Mouse (Mus musculus) kidney, embryonic 16.5 days (tissue): ENCODE data around the gene Mvb12a. TPM values are rescaled to one million over a fixed set of nuclear protein-coding genes. Genes with fewer than 3 reads are reported as not detected.
A peak's percentile ranks its signal among the peaks of the same experiment; 100 is the strongest.

Source experiments
- ATAC-seq: fragments of 200-750 bp; cut with Nextera tagmentation; 2 replicates; pipeline ENCODE4 v1.8.0; 2017; ENCODE audit warnings: moderate TSS enrichment; ENCODE audit not compliant: low FRiP score, low TSS enrichment
- H3K27ac ChIP-seq: fragments of 300-500 bp; sonication (generic); 2 replicates; pipeline ENCODE4 v1.5.1; 2014; ENCODE audit warnings: low read length
- H3K27me3 ChIP-seq: fragments of 300-500 bp; sonication (generic); 2 replicates; pipeline ENCODE4 v1.6.1; 2014; ENCODE audit warnings: low read length, control low read depth, mixed read lengths; ENCODE audit not compliant: insufficient read depth
- H3K36me3 ChIP-seq: fragments of 300-500 bp; sonication (generic); 2 replicates; pipeline ENCODE4 v1.6.1; 2014; ENCODE audit warnings: low read length, control low read depth, mixed read lengths; ENCODE audit not compliant: insufficient read depth
- H3K4me1 ChIP-seq: fragments of 300-500 bp; sonication (generic); 2 replicates; pipeline ENCODE4 v1.6.1; 2014; ENCODE audit warnings: low read length, control low read depth, mixed read lengths; ENCODE audit not compliant: insufficient read depth
- H3K4me2 ChIP-seq: fragments of 300-500 bp; sonication (generic); replicated peaks from 2 replicates; pipeline ENCODE4 v1.6.1; 2014; ENCODE audit warnings: low read depth, low read length
- H3K4me3 ChIP-seq: fragments of 300-500 bp; sonication (generic); 2 replicates; pipeline ENCODE4 v1.5.1; 2014; ENCODE audit warnings: mild to moderate bottlenecking, low read length
- H3K9ac ChIP-seq: fragments of 300-500 bp; sonication (generic); replicated peaks from 2 replicates; pipeline ENCODE4 v1.6.1; 2014; ENCODE audit warnings: low read length
- H3K9me3 ChIP-seq: fragments of 300-500 bp; sonication (generic); 2 replicates; pipeline ENCODE4 v1.6.1; 2016; ENCODE audit warnings: low read length, control low read depth
- WGBS: fragments of 180-500 bp; shearing (Covaris S2); extraction: QIAGEN DNeasy Blood & Tissue Kit; methylation state at CpG from one replicate; pipeline ENCODE4 v1.1.7; 2014; 5-methylcytosine and 5-hydroxymethylcytosine counted together
- polyA plus RNA-seq: library from polyadenylated mRNA; unstranded; fragments of >200 nt; fragmentation: Nextera tagmentation; extraction: Ambion mirVana; gene quantifications from 2 replicates; pipeline ENCODE4 v1.2.1, GENCODE M21; 2015

Mvb12a gene
- polyA plus RNA-seq, 1 experiment from 2014 or later, result 118 TPM

- ATAC-seq, result no peak
- Histone ChIP-seq H3K9me3 (no peaks in the 10 kb centered on the region), H3K4me3 (peak overlapping the region; percentile 86), H3K4me1 (peaks cover 11% of the 10 kb centered on the region), H3K27ac (no peak overlapping the region), H3K27me3 (no peaks in the 10 kb centered on the region), H3K4me2 (peak overlapping the region; percentile 89), H3K36me3 (peaks cover 28% of the 10 kb centered on the region), H3K9ac (peak overlapping the region; percentile 81)
- WGBS, result 79% methylated on average over 9 of the region's 9 CpGs
These were observed 1.0 kb downstream of the Mvb12a start for GRCm38 (mm10) chr8:71543755-71544154.

GRCm38 (mm10) chr8:71545053-71545452, 2.3 kb downstream of the Mvb12a start:
- Histone ChIP-seq H3K9ac (no peak overlapping the region), H3K4me2 (no peak overlapping the region), H3K9me3 (no peaks in the 10 kb centered on the region), H3K4me1 (peaks cover 11% of the 10 kb centered on the region), H3K36me3 (peaks cover 30% of the 10 kb centered on the region), H3K27ac (no peak overlapping the region), H3K4me3 (no peak overlapping the region), H3K27me3 (no peaks in the 10 kb centered on the region)
- no peak for ATAC-seq
- 92% methylated on average over 11 of the region's 11 CpGs for WGBS

GRCm38 (mm10) chr8:71547590-71547989, 4.9 kb downstream of the Mvb12a start:
- no peak overlapping the region for H3K27ac ChIP-seq
- H3K36me3 ChIP-seq, result peaks cover 30% of the 10 kb centered on the region
- no peak overlapping the region for H3K4me2 ChIP-seq
- no peak overlapping the region for H3K9ac ChIP-seq
- 85% methylated on average over 7 of the region's 7 CpGs for WGBS
- ATAC-seq, result no peak
- no peaks in the 10 kb centered on the region for H3K9me3 ChIP-seq
- no peak overlapping the region for H3K4me3 ChIP-seq
- peaks cover 19% of the 10 kb centered on the region for H3K4me1 ChIP-seq
- no peaks in the 10 kb centered on the region for H3K27me3 ChIP-seq

GRCm38 (mm10) chr8:71550754-71551153, 8.0 kb downstream of the Mvb12a start:
- 64% methylated on average over 7 of the region's 7 CpGs for WGBS
- Histone ChIP-seq H3K36me3 (peaks cover 28% of the 10 kb centered on the region), H3K4me1 (peaks cover 14% of the 10 kb centered on the region), H3K9ac (no peak overlapping the region), H3K4me3 (no peak overlapping the region), H3K9me3 (no peaks in the 10 kb centered on the region), H3K4me2 (no peak overlapping the region), H3K27me3 (no peaks in the 10 kb centered on the region), H3K27ac (peak overlapping the region; percentile 67; the same call in 1 of the 2 replicates)
- no peak for ATAC-seq

- H3K27ac ChIP-seq, result peak overlapping the region; percentile 92
- no peak overlapping the region for H3K4me3 ChIP-seq
- 29% methylated on average over 6 of the region's 6 CpGs for WGBS
- ATAC-seq, result peak; percentile 55
- H3K4me2 ChIP-seq, result no peak overlapping the region
- peaks cover 12% of the 10 kb centered on the region for H3K36me3 ChIP-seq
- peak overlapping the region; percentile 26; the same call in 1 of the 2 replicates for H3K9ac ChIP-seq
- peaks cover 14% of the 10 kb centered on the region for H3K4me1 ChIP-seq
- no peaks in the 10 kb centered on the region for H3K9me3 ChIP-seq
- peaks cover 7% of the 10 kb centered on the region for H3K27me3 ChIP-seq
These were observed 10.0 kb downstream of the Mvb12a start for GRCm38 (mm10) chr8:71552770-71553169.

- Histone ChIP-seq H3K9ac (no peak overlapping the region), H3K36me3 (no peaks in the 10 kb centered on the region), H3K4me2 (no peak overlapping the region), H3K4me1 (peaks cover 21% of the 10 kb centered on the region), H3K27ac (peak overlapping the region; percentile 36; the same call in 1 of the 2 replicates), H3K9me3 (no peaks in the 10 kb centered on the region), H3K4me3 (no peak overlapping the region), H3K27me3 (peaks cover 16% of the 10 kb centered on the region)
- ATAC-seq, result no peak
- WGBS, result 75% methylated on average over 6 of the region's 6 CpGs
These were observed 11.3 kb downstream of the Mvb12a start for GRCm38 (mm10) chr8:71554001-71554400.

GRCm38 (mm10) chr8:71554644-71555043, 11.9 kb downstream of the Mvb12a start:
- Histone ChIP-seq H3K4me2 (no peak overlapping the region), H3K27ac (peak overlapping the region; percentile 36; the same call in 1 of the 2 replicates), H3K4me3 (no peak overlapping the region), H3K9ac (0 out of 2 replicates have a peak overlapping the region, but pooled peaks have one; percentile 11), H3K4me1 (peaks cover 25% of the 10 kb centered on the region), H3K36me3 (no peaks in the 10 kb centered on the region), H3K27me3 (peaks cover 21% of the 10 kb centered on the region), H3K9me3 (no peaks in the 10 kb centered on the region)
- WGBS, result 76% methylated on average over 2 of the region's 2 CpGs
- ATAC-seq, result no peak

- peak within 1 kb of the TSS; percentile 73 for H3K9ac ChIP-seq
- no peaks in the 10 kb centered on the region for H3K36me3 ChIP-seq
- H3K4me3 ChIP-seq, result peak within 1 kb of the TSS; percentile 62
- H3K27me3 ChIP-seq, result peaks cover 49% of the 10 kb centered on the region
- H3K27ac ChIP-seq, result no peak within 1 kb of the TSS
- H3K9me3 ChIP-seq, result no peaks in the 10 kb centered on the region
- H3K4me2 ChIP-seq, result peak within 1 kb of the TSS; percentile 84
- WGBS, result 4% methylated on average over 70 of the region's 70 CpGs
- peak; percentile 33 for ATAC-seq
- H3K4me1 ChIP-seq, result peaks cover 11% of the 10 kb centered on the region
These were observed 15.6 kb downstream of the Mvb12a start, which contains the start of gene Tmem221 for GRCm38 (mm10) chr8:71558071-71558957. Gene Tmem221 (minus strand): TSS chr8:71558871.

- WGBS, result 1% methylated on average over 24 of the region's 24 CpGs
- peaks cover 3% of the 10 kb centered on the region; the same call in 1 of the 2 replicates for H3K9me3 ChIP-seq
These were observed 16.4 kb downstream of the Mvb12a start for GRCm38 (mm10) chr8:71558958-71559690.

More at GRCm38 (mm10) chr8:71558958-71559690, 16.4 kb downstream of the Mvb12a start:
- H3K9ac ChIP-seq, result peak overlapping the region; percentile 73
- H3K27ac ChIP-seq, result no peak overlapping the region
- peak overlapping the region; percentile 84 for H3K4me2 ChIP-seq
- H3K4me3 ChIP-seq, result peak overlapping the region; percentile 62
- peaks cover 11% of the 10 kb centered on the region for H3K4me1 ChIP-seq
- peak; percentile 70 for ATAC-seq
- H3K36me3 ChIP-seq, result no peaks in the 10 kb centered on the region
- peaks cover 49% of the 10 kb centered on the region for H3K27me3 ChIP-seq
